In the genomic region with DNA sequence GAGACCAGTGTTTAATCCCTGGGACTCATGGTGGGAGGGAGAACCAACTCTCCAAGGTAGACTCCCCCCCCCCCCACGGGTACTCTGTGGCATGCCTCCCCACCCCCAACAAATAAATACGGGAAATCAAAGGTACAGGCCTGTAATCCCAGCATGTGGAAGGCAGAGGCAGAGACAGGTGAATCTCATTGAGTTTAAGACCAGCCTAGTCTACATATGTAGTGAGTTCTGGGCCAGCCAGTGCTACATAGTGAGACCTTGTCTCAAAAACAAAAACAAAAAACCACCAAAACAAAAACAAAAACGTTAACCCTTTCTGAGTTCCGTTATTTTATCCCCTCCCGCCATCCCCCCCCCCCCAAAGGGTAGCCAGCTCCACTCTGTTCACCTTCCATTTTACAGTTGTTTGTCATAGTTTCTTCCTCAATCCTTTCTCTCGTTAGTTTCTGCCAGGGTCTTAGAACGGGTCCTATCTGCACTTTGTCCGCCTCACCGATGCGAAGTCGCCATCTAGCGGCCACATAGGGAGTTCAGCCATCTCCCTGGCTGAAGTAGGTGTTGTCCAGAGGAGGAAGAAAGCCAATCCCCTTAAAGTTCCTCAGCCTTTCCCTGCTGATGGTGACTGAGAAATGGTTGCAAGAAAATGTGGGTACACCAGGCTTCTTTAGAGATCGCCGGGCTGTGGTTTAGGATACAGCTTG, we compare ENCODE assay signal across 8 mouse cellular contexts. TPM values are rescaled to one million over a fixed set of nuclear protein-coding genes. Genes with fewer than 3 reads are reported as not detected.
DNase-seq lines count a peak whose midpoint lies in the region; ATAC-seq lines count a peak whose summit lies in the region.

No protein-coding gene starts in this region.

- 0 out of 2 replicates have a peak overlapping the region, but pooled peaks have one; percentile 7 for H3K4me2 ChIP-seq in hindbrain, embryonic 16.5 days (ENCODE audit: low read length)

- H3K4me3 ChIP-seq in hindbrain, embryonic 16.5 days (ENCODE audit: low read length): no peak overlapping the region
- peak overlapping the region; percentile 70 for H3K4me3 ChIP-seq in megakaryocyte, embryonic 14.5 days (replicated peaks)

- ATAC-seq in hindbrain, embryonic 16.5 days: peak; percentile 65

- 12% methylated on average over 14 of the region's 14 CpGs for WGBS in hindbrain, embryonic 16.5 days

- H3K9me3 ChIP-seq in hindbrain, embryonic 16.5 days (ENCODE audit: control insufficient read depth, low read length): no peaks in the 10 kb centered on the region
- H3K9me3 ChIP-seq in megakaryocyte, embryonic 14.5 days: no peaks in the 10 kb centered on the region

- H3K27ac ChIP-seq in hindbrain, embryonic 16.5 days (ENCODE audit: low read depth, low read length): no peak overlapping the region

- H3K36me3 ChIP-seq in hindbrain, embryonic 16.5 days (ENCODE audit: control insufficient read depth, insufficient read depth, low read length): no peaks in the 10 kb centered on the region
- peaks cover 20% of the 10 kb centered on the region for H3K36me3 ChIP-seq in megakaryocyte, embryonic 14.5 days (replicated peaks; ENCODE audit: low read length)

- no peak overlapping the region for H3K9ac ChIP-seq in hindbrain, embryonic 16.5 days (ENCODE audit: low read depth, low read length)

- H3K27me3 ChIP-seq in hindbrain, embryonic 16.5 days (replicated peaks; ENCODE audit: control insufficient read depth, insufficient read depth, low read length): no peaks in the 10 kb centered on the region
- no peaks in the 10 kb centered on the region for H3K27me3 ChIP-seq in megakaryocyte, embryonic 14.5 days (replicated peaks)

- H3K4me1 ChIP-seq in hindbrain, embryonic 16.5 days (ENCODE audit: control insufficient read depth, insufficient read depth, low read depth, low read length): peaks cover 11% of the 10 kb centered on the region
- peaks cover 76% of the 10 kb centered on the region for H3K4me1 ChIP-seq in megakaryocyte, embryonic 14.5 days

- peak; percentile 62 for DNase-seq in WW6 (ENCODE audit: low read depth, low spot score)
- peak; percentile 81 to 82 for DNase-seq in cerebellum, postnatal 36 days
- DNase-seq in gastrocnemius, adult 8-10 months (ENCODE audit: low spot score in 2 of 2): peak; percentile 67 to 68
- peak; percentile 51 for DNase-seq in left cerebral cortex, adult 11 months (ENCODE audit: low spot score)
- DNase-seq in right cerebral cortex, postnatal 10 days (ENCODE audit: low spot score in 2 of 2): peak; percentile 77 to 88
- DNase-seq in urinary bladder, postnatal 36 days (ENCODE audit: low spot score in 2 of 2): peak; percentile 65 to 83

RNA-seq across cellular contexts. Expression of gene Igf1r, which starts 9.1 kb away (rescaled TPM):
- 1 to 10 TPM; 7.5 to 9.4 (median 8.0) TPM for total RNA-seq in gastrocnemius, adult 8-10 months (2022)
- polyA plus RNA-seq in hindbrain, embryonic 16.5 days (2015; fragmentation: Nextera tagmentation; extraction: Ambion mirVana): 16.4 and 19.3 TPM in 2 replicates
- 8.7 and 14.2 TPM in 2 replicates for polyA plus RNA-seq in megakaryocyte, embryonic 14.5 days (2012; ENCODE audit: insufficient read depth, low replicate concordance)
